Mouse (Mus musculus): Measurements from ENCODE around the gene Fkbp8.
A peak's percentile ranks its signal among the peaks of the same experiment; 100 is the strongest.
"Not testable (repeated sequence)": the region's sequence is repeated elsewhere in the genome, so short reads cannot be mapped to it uniquely, and the experiment has no call there.

Fkbp8 gene

GRCm38 (mm10) chr8:70502540-70502939 is 25.0 kb upstream of the Fkbp8 start:
- no peak for DNase-seq (ENCODE audit: low read depth)

- DNase-seq (ENCODE audit: low read depth): no peak
Observed at GRCm38 (mm10) chr8:70503062-70503750, 24.3 kb upstream of the Fkbp8 start.

- peak; percentile 96 for DNase-seq (ENCODE audit: low read depth)
Observed at GRCm38 (mm10) chr8:70504291-70504716, 23.2 kb upstream of the Fkbp8 start.

- no peak for DNase-seq (ENCODE audit: low read depth)
Observed at GRCm38 (mm10) chr8:70504851-70505250, 22.7 kb upstream of the Fkbp8 start.

- DNase-seq (ENCODE audit: low read depth): no peak
Observed at GRCm38 (mm10) chr8:70505698-70506327, 21.7 kb upstream of the Fkbp8 start.

- peak; percentile 81 for DNase-seq (ENCODE audit: low read depth)
Observed at GRCm38 (mm10) chr8:70506328-70507026, 21.0 kb upstream of the Fkbp8 start, which contains the start of gene Rex1bd. Rex1bd (minus strand) TSS chr8:70506752.

GRCm38 (mm10) chr8:70507027-70507393 is 20.5 kb upstream of the Fkbp8 start:
- no peak for DNase-seq (ENCODE audit: low read depth)

GRCm38 (mm10) chr8:70509281-70509952 is 18.1 kb upstream of the Fkbp8 start:
- no peak for DNase-seq (ENCODE audit: low read depth)

- peak; percentile 92 for DNase-seq (ENCODE audit: low read depth)
Observed at GRCm38 (mm10) chr8:70510228-70510915, 17.2 kb upstream of the Fkbp8 start, which contains the start of gene Uba52. Uba52 (minus strand) TSS chr8:70510801.

- not testable (repeated sequence) for DNase-seq (ENCODE audit: low read depth)
Observed at GRCm38 (mm10) chr8:70511174-70511573, 16.4 kb upstream of the Fkbp8 start.

- no peak for DNase-seq (ENCODE audit: low read depth)
Observed at GRCm38 (mm10) chr8:70511770-70512169, 15.8 kb upstream of the Fkbp8 start.

- DNase-seq (ENCODE audit: low read depth): no peak
Observed at GRCm38 (mm10) chr8:70512253-70512903, 15.1 kb upstream of the Fkbp8 start.

GRCm38 (mm10) chr8:70513441-70513840 is 14.1 kb upstream of the Fkbp8 start:
- no peak for DNase-seq (ENCODE audit: low read depth)

GRCm38 (mm10) chr8:70517940-70518643 is 9.4 kb upstream of the Fkbp8 start:
- DNase-seq (ENCODE audit: low read depth): no peak

GRCm38 (mm10) chr8:70519043-70519442 is 8.5 kb upstream of the Fkbp8 start:
- DNase-seq (ENCODE audit: low read depth): no peak

GRCm38 (mm10) chr8:70519606-70520005 is 7.9 kb upstream of the Fkbp8 start:
- DNase-seq (ENCODE audit: low read depth): no peak

GRCm38 (mm10) chr8:70522592-70523403 is 4.7 kb upstream of the Fkbp8 start:
- peak; percentile 91 for DNase-seq (ENCODE audit: low read depth)

GRCm38 (mm10) chr8:70527111-70527511 is 413 bp upstream of the Fkbp8 start:
- DNase-seq (ENCODE audit: low read depth): no peak

- no peak for DNase-seq (ENCODE audit: low read depth)
Observed at GRCm38 (mm10) chr8:70528182-70528797, 766 bp downstream of the Fkbp8 start.
